In genomic region chr15:87793661-87794060, GRCm38 (mm10) we compare ENCODE assay signal across 16 mouse cellular contexts.
"Had no signal": no experiment of that assay in that cellular context is flagged by ENCODE, and none has a peak within 500 bp of the region (broad histone marks: within the 10 kb centered on the region; RNA-seq: fewer than 3 reads in every experiment).

No protein-coding gene starts in this region.

- DNase-seq: retina, postnatal 1 day; right cerebral cortex, adult 18-20 months; right cerebral cortex, postnatal 14 days; right cerebral cortex, postnatal 25 days; right cerebral cortex, postnatal 4 days; spleen, adult 18-20 months; thymus, adult 18-20 months; thymus, adult 2 months; thymus, postnatal 14 days; thymus, postnatal 25 days; thymus, postnatal 36 days; thymus, postnatal 4 days had no signal

- H3K27me3 ChIP-seq: neural tube, embryonic 13.5 days; neural tube, embryonic 15.5 days; stomach, embryonic 15.5 days had no signal

- H3K4me3 ChIP-seq: neural tube, embryonic 13.5 days; neural tube, embryonic 15.5 days; stomach, embryonic 15.5 days had no signal

- H3K9me3 ChIP-seq: neural tube, embryonic 13.5 days; neural tube, embryonic 15.5 days; stomach, embryonic 15.5 days had no signal

- H3K36me3 ChIP-seq: neural tube, embryonic 13.5 days; neural tube, embryonic 15.5 days; stomach, embryonic 15.5 days had no signal

- H3K4me1 ChIP-seq: neural tube, embryonic 15.5 days; stomach, embryonic 15.5 days had no signal

- H3K27ac ChIP-seq: neural tube, embryonic 13.5 days; neural tube, embryonic 15.5 days; stomach, embryonic 15.5 days; stomach, postnatal 0 days had no signal
